Mouse (Mus musculus): ENCODE measurements around the gene Itga11. TPM values are rescaled to one million over a fixed set of nuclear protein-coding genes. Genes with fewer than 3 reads are reported as not detected.
A peak's percentile ranks its signal among the peaks of the same experiment; 100 is the strongest.
"Not testable (repeated sequence)": the region's sequence is repeated elsewhere in the genome, so short reads cannot be mapped to it uniquely, and the experiment has no call there.

Gene Itga11
- polyA plus RNA-seq, 1 experiment from 2014 or later = 2.2 TPM

DNA sequence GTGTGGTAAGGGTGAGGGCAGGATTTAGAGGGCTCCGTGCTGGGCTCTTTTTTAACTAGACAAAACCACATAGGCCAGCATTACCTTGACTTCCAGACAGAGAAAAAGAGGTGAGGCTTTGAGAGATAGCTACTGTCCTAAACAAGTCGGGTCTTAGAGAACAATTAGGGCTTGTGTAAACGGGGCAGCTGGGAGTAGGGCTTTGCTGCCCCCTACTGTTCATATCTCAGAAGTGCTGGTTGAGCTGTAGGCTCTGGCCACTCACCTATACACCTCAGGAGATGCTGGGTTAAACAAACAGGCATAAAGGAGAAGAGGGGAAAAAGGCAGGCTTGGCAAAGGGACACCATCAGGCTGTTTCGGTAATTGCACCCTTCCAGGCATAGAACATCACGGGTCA is 99.8 kb downstream of the Itga11 start:
- Histone ChIP-seq H3K4me3 (no peak overlapping the region), H3K36me3 (replicated peaks) (no peaks in the 10 kb centered on the region), H3K27ac (replicated peaks) (peak overlapping the region; percentile 55; the same call in 1 of the 2 replicates), H3K9me3 (no peaks in the 10 kb centered on the region), H3K27me3 (replicated peaks; ENCODE audit: low read depth, poor library complexity, severe bottlenecking) (no peaks in the 10 kb centered on the region), H3K4me1 (peaks cover 23% of the 10 kb centered on the region)
- WGBS = 8% methylated on average over 5 of the region's 5 CpGs
- peak; percentile 79 for DNase-seq (ENCODE audit: low spot score)

DNA sequence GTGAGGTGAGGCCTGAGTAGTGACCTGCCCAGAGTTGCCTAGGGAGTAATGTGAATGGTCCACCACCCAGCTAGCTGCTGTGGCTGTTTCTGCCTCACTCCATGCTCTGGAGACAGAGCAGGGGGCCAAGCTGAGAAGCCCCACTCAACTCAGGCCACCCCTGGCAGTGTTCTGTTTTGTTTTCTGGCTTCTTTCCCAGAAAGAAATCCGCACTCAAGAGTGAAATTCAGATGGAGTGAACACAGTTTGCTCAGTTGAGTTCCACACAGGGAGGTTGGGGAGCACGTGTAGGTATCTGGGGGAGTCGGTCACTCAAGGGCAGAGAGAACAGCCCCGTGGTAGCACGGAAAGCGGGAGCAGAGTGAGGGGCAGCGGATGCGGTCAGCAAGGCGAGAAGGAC is 101.1 kb downstream of the Itga11 start:
- Histone ChIP-seq H3K9me3 (no peaks in the 10 kb centered on the region), H3K4me1 (peaks cover 32% of the 10 kb centered on the region), H3K4me3 (no peak overlapping the region), H3K27ac (replicated peaks) (no peak overlapping the region), H3K36me3 (replicated peaks) (no peaks in the 10 kb centered on the region), H3K27me3 (replicated peaks; ENCODE audit: low read depth, poor library complexity, severe bottlenecking) (no peaks in the 10 kb centered on the region)
- 87% methylated on average over 9 of the region's 9 CpGs for WGBS
- no peak for DNase-seq (ENCODE audit: low spot score)

DNA sequence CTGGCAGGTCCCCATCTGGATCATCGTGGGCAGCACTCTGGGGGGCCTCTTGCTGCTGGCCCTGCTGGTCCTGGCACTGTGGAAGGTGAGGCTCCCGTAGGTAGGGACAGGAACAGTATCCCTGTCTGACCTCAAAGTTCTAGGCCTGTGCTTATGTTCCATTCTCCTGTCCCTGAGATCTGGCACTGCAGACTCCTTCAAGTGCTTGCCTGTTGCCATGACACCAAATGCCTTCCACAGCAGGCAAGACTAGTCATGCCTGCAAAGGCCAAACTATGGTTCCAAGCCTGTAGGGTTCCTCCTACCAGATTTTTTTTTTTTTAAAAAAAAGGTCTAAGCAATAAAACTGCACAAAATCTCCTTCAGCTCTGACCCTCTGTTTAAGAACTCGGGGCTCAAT is 104.3 kb downstream of the Itga11 start:
- no peak overlapping the region for H3K27ac ChIP-seq (replicated peaks)
- WGBS = 81% methylated on average over 3 of the region's 3 CpGs
- no peaks in the 10 kb centered on the region for H3K9me3 ChIP-seq

DNA sequence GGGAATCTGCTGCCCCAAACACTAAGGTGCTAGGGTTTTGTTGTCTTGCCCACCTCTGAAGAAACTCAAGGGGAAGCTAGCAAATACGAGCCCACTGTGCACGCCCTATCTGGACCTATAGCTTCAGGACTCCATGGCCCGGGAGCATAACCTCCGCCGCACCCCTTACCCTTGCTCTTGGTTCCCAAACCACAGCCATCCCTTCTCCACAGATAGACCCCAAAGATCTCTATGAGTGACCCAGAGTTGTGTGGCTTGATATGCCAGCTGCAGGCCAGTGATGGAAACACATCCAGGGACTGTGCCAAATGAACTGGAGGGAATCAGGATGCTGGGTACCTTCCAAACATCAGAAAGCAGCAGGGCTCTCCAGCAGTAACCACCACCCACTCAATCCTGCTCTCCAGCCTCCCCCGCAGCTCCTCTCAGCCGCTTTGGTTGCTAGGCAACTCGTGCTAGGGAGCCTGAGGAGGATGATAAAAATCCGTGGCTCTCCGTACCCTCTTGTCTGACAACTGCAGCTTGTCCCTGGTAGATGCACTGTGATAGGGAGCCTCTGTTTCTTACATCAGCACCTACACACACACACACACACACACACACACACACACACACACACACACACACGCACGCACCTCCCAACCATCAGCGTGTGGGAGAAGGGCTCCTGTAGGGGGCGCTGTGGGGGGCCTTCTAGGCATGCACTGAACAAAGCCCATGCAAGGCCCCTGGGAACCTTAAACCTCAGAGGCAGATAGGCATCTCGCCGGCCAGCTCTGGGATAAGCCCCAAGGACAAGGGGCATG is 105.6 kb downstream of the Itga11 start:
- Histone ChIP-seq H3K4me1 (peaks cover 24% of the 10 kb centered on the region), H3K4me3 (no peak overlapping the region), H3K36me3 (replicated peaks) (no peaks in the 10 kb centered on the region), H3K27ac (replicated peaks) (peak overlapping the region; percentile 49; the same call in 1 of the 2 replicates), H3K9me3 (no peaks in the 10 kb centered on the region), H3K27me3 (replicated peaks; ENCODE audit: low read depth, poor library complexity, severe bottlenecking) (no peaks in the 10 kb centered on the region)
- peak; percentile 60 for DNase-seq (ENCODE audit: low spot score)
- WGBS = 42% methylated on average over 16 of the region's 16 CpGs

More for the DNA sequence above, 104.3 kb downstream of the Itga11 start:
- Histone ChIP-seq H3K27me3 (replicated peaks; ENCODE audit: low read depth, poor library complexity, severe bottlenecking) (no peaks in the 10 kb centered on the region), H3K36me3 (replicated peaks) (no peaks in the 10 kb centered on the region), H3K4me3 (no peak overlapping the region), H3K4me1 (peaks cover 27% of the 10 kb centered on the region)
- no peak for DNase-seq (ENCODE audit: low spot score)

GRCm38 (mm10) chr9:62784233-62784632 is 106.6 kb downstream of the Itga11 start:
- H3K4me3 ChIP-seq = no peak overlapping the region
- no peaks in the 10 kb centered on the region for H3K9me3 ChIP-seq
- no peaks in the 10 kb centered on the region for H3K27me3 ChIP-seq (replicated peaks; ENCODE audit: low read depth, poor library complexity, severe bottlenecking)
- H3K4me1 ChIP-seq = peaks cover 24% of the 10 kb centered on the region
- no peak for DNase-seq (ENCODE audit: low spot score)
- no peak overlapping the region for H3K27ac ChIP-seq (replicated peaks)
- no peaks in the 10 kb centered on the region for H3K36me3 ChIP-seq (replicated peaks)
- 89% methylated on average over 2 of the region's 2 CpGs for WGBS

- Histone ChIP-seq H3K36me3 (replicated peaks) (peaks cover 8% of the 10 kb centered on the region), H3K27ac (replicated peaks) (no peak overlapping the region), H3K27me3 (replicated peaks; ENCODE audit: low read depth, poor library complexity, severe bottlenecking) (no peaks in the 10 kb centered on the region), H3K4me1 (peaks cover 23% of the 10 kb centered on the region), H3K9me3 (no peaks in the 10 kb centered on the region), H3K4me3 (no peak overlapping the region)
- WGBS = 81% methylated on average over 5 of the region's 5 CpGs
- DNase-seq (ENCODE audit: low spot score) = no peak
Observed at GRCm38 (mm10) chr9:62786721-62787120, 109.1 kb downstream of the Itga11 start.

DNA sequence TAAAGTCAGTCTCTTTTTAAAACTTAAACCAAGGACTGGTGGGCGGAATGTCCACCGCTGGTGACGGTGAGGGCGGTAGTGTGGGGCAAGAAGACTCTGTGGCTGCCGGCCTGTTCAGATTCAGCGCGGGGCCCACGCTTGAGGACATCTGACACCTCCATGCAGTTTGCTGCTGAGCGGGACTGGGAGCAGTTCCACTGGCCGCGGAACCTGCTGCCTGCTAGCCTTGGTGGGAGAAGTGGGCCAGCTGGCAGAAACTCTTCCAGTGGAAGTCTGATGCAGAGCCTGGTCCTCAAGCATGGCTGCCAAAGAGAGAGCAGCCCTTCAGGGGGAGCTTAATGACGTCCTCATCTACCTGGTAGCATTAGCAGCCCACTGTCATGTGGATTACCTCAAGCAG is 112.2 kb downstream of the Itga11 start:
- 90% methylated on average over 12 of the region's 12 CpGs for WGBS
- Histone ChIP-seq H3K27me3 (replicated peaks; ENCODE audit: low read depth, poor library complexity, severe bottlenecking) (no peaks in the 10 kb centered on the region), H3K9me3 (no peaks in the 10 kb centered on the region), H3K4me1 (peaks cover 6% of the 10 kb centered on the region; the same call in 1 of the 2 replicates), H3K36me3 (replicated peaks) (peaks cover 34% of the 10 kb centered on the region), H3K4me3 (no peak overlapping the region), H3K27ac (replicated peaks) (no peak overlapping the region)
- no peak for DNase-seq (ENCODE audit: low spot score)

GRCm38 (mm10) chr9:62799218-62799617 is 121.6 kb downstream of the Itga11 start:
- WGBS = 91% methylated on average over 2 of the region's 2 CpGs
- not testable (repeated sequence) for H3K9me3 ChIP-seq; DNase-seq (ENCODE audit: low spot score); H3K27me3 ChIP-seq (replicated peaks; ENCODE audit: low read depth, poor library complexity, severe bottlenecking); H3K27ac ChIP-seq (replicated peaks); H3K4me3 ChIP-seq; H3K4me1 ChIP-seq
- H3K36me3 ChIP-seq (replicated peaks) = peaks cover 73% of the 10 kb centered on the region

DNA sequence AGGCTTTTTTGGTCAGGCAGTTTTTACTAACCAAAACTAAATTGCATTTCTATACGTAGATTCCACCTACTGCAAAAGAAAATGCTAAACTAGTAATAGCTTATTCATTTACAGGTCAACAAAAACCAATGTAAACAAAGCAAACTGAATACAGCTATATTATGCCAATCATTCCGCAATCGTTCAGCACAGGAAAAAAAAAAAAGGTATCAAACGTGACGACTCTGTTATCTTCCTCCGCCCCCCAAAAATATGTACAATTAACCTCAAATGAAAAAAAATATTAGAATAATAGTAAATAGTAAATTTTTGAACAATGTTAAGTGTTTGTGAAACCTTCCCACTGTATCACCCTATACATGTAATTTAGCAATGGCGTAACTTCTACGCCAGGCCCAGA is 132.5 kb downstream of the Itga11 start:
- H3K36me3 ChIP-seq (replicated peaks) = 0 out of 2 replicates have a peak, but pooled peaks cover 3% of the 10 kb centered on the region
- DNase-seq (ENCODE audit: low spot score) = no peak
- H3K27me3 ChIP-seq (replicated peaks; ENCODE audit: low read depth, poor library complexity, severe bottlenecking) = no peaks in the 10 kb centered on the region
- no peaks in the 10 kb centered on the region for H3K9me3 ChIP-seq
- no peak overlapping the region for H3K27ac ChIP-seq (replicated peaks)
- WGBS = 23% methylated on average over 8 of the region's 8 CpGs
- peaks cover 36% of the 10 kb centered on the region for H3K4me1 ChIP-seq
- H3K4me3 ChIP-seq = peak overlapping the region; percentile 71

GRCm38 (mm10) chr9:62810543-62811515 is 133.2 kb downstream of the Itga11 start:
- H3K36me3 ChIP-seq (replicated peaks) = no peaks in the 10 kb centered on the region
- H3K27ac ChIP-seq (replicated peaks) = peak overlapping the region; percentile 97
- H3K4me1 ChIP-seq = peaks cover 36% of the 10 kb centered on the region
- H3K27me3 ChIP-seq (replicated peaks; ENCODE audit: low read depth, poor library complexity, severe bottlenecking) = no peaks in the 10 kb centered on the region
- H3K4me3 ChIP-seq = peak overlapping the region; percentile 71
- WGBS = under 1% methylated on average over 58 of the region's 58 CpGs
- H3K9me3 ChIP-seq = no peaks in the 10 kb centered on the region
- DNase-seq (ENCODE audit: low spot score) = no peak

- Histone ChIP-seq H3K27me3 (replicated peaks; ENCODE audit: low read depth, poor library complexity, severe bottlenecking) (no peaks in the 10 kb centered on the region), H3K9me3 (no peaks in the 10 kb centered on the region), H3K4me3 (peak within 1 kb of the TSS; percentile 71), H3K27ac (replicated peaks) (peak within 1 kb of the TSS; percentile 97), H3K36me3 (replicated peaks) (no peaks in the 10 kb centered on the region), H3K4me1 (peaks cover 37% of the 10 kb centered on the region)
- DNase-seq (ENCODE audit: low spot score) = peak; percentile 91
- under 1% methylated on average over 67 of the region's 68 CpGs for WGBS
Observed at GRCm38 (mm10) chr9:62811516-62812121, 134.0 kb downstream of the Itga11 start, which contains the start of gene Fem1b. TSS of gene Fem1b (minus strand) at chr9:62811934.

Measured in embryonic facial prominence, embryonic 10.5 days (tissue).